Mouse (Mus musculus) MEL (cell line): ENCODE measurements around the gene Ghr. TPM values are rescaled to one million over a fixed set of nuclear protein-coding genes. Genes with fewer than 3 reads are reported as not detected.

Source experiments
- DNase-seq: peaks from one replicate; pipeline ENCODE4 v3.0.0; 2011; ENCODE audit warnings: low read depth, low spot score
- H3K27ac ChIP-seq: 2 replicates; pipeline ENCODE4 v1.5.1; 2012; ENCODE audit warnings: low read depth, mild to moderate bottlenecking, control low read depth, low read length, moderate library complexity; ENCODE audit not compliant: control insufficient read depth
- H3K27me3 ChIP-seq, 2 experiments: fragments of 150-350 bp in 1 of 2; sonication (generic) in 1 of 2; 2 replicates each; pipeline ENCODE4 v1.6.1; 2012; ENCODE audit warnings: low read length in 2 of 2, mild to moderate bottlenecking in 2 of 2, improper control_type of control experiment in 1 of 2, moderate library complexity in 1 of 2; ENCODE audit not compliant: insufficient read depth in 2 of 2, control insufficient read depth in 1 of 2
- H3K36me3 ChIP-seq, 2 experiments: 2 replicates each; pipeline ENCODE4 v1.6.1; 2012 to 2014; ENCODE audit warnings: low read length in 2 of 2, improper control_type of control experiment in 1 of 2, inconsistent platforms in 1 of 2, mild to moderate bottlenecking in 1 of 2; ENCODE audit not compliant: insufficient read depth in 2 of 2, control insufficient read depth in 1 of 2
- H3K4me1 ChIP-seq, 2 experiments: fragments of 150-350 bp in 1 of 2; sonication (generic) in 1 of 2; 2 replicates each; pipeline ENCODE4 v1.6.1; 2012; ENCODE audit warnings: low read length in 2 of 2, improper control_type of control experiment in 1 of 2, mild to moderate bottlenecking in 1 of 2; ENCODE audit not compliant: insufficient read depth in 2 of 2, control insufficient read depth in 1 of 2
- H3K4me3 ChIP-seq, 2 experiments: fragments of 150-350 bp in 1 of 2; sonication (generic) in 1 of 2; 2 replicates each; pipeline ENCODE4 v1.5.1; 2012; ENCODE audit warnings: low read depth in 2 of 2, low read length in 2 of 2, mild to moderate bottlenecking in 2 of 2, moderate library complexity in 2 of 2, control low read depth in 1 of 2, improper control_type of control experiment in 1 of 2; ENCODE audit not compliant: control insufficient read depth in 1 of 2, insufficient read depth in 1 of 2
- H3K79me2 ChIP-seq: 2 replicates; pipeline ENCODE4 v1.6.1; 2012; ENCODE audit warnings: mild to moderate bottlenecking, low read length, moderate library complexity; ENCODE audit not compliant: control insufficient read depth, poor library complexity, insufficient read depth
- H3K9ac ChIP-seq: 2 replicates; pipeline ENCODE4 v1.6.1; 2012; ENCODE audit warnings: low read depth, mild to moderate bottlenecking, control low read depth, low read length, moderate library complexity; ENCODE audit not compliant: control insufficient read depth, poor library complexity, severe bottlenecking
- H3K9me3 ChIP-seq: fragments of 150-350 bp; sonication (generic); replicated peaks from 2 replicates; pipeline ENCODE4 v1.6.1; 2012; ENCODE audit warnings: mild to moderate bottlenecking, low read length, improper control_type of control experiment, moderate library complexity; ENCODE audit not compliant: insufficient read depth
- CTCF ChIP-seq, 3 experiments: IDR thresholded peaks in 2 of 3; conservative IDR thresholded peaks in 1 of 3; 2 replicates each; pipeline ENCODE4 v1.5.1; 2011 to 2012; ENCODE audit warnings: low read length in 3 of 3, low read depth in 2 of 3, mild to moderate bottlenecking in 2 of 3, improper control_type of control experiment in 1 of 3, inconsistent platforms in 1 of 3, mixed read lengths in 1 of 3, moderate library complexity in 1 of 3; ENCODE audit not compliant: control insufficient read depth in 1 of 3, insufficient read depth in 1 of 3, poor library complexity in 1 of 3, severe bottlenecking in 1 of 3
- E2F4 ChIP-seq: IDR thresholded peaks from 2 replicates; pipeline ENCODE4 v1.6.1; 2011; ENCODE audit warnings: low read depth, low read length, improper control_type of control experiment, borderline replicate concordance
- ETS1 ChIP-seq: IDR thresholded peaks from 2 replicates; pipeline ENCODE4 v1.6.1; 2012; ENCODE audit warnings: low read depth, mild to moderate bottlenecking, inconsistent platforms, low read length, improper control_type of control experiment, moderate library complexity
- HCFC1 ChIP-seq: IDR thresholded peaks from 2 replicates; pipeline ENCODE4 v1.6.1; 2012; ENCODE audit warnings: low read depth, mild to moderate bottlenecking, inconsistent platforms, low read length, improper control_type of control experiment, moderate library complexity
- JUND ChIP-seq: IDR thresholded peaks from 2 replicates; pipeline ENCODE4 v1.6.1; 2011; ENCODE audit warnings: low read depth, mild to moderate bottlenecking, improper control_type of control experiment, low read length
- MXI1 ChIP-seq: IDR thresholded peaks from 2 replicates; pipeline ENCODE4 v1.6.1; 2011; ENCODE audit warnings: mild to moderate bottlenecking, low read depth, low read length, improper control_type of control experiment
- MYB ChIP-seq: IDR thresholded peaks from 2 replicates; pipeline ENCODE4 v1.6.1; 2011; ENCODE audit warnings: mild to moderate bottlenecking, low read depth, low read length, improper control_type of control experiment
- MYC ChIP-seq: IDR thresholded peaks from 2 replicates; pipeline ENCODE4 v1.6.1; 2011; ENCODE audit warnings: low read depth, mild to moderate bottlenecking, low read length, improper control_type of control experiment, moderate library complexity
- NELFE ChIP-seq: IDR thresholded peaks from 2 replicates; pipeline ENCODE4 v1.6.1; 2011; ENCODE audit warnings: low read depth, low read length, improper control_type of control experiment
- NRF1 ChIP-seq: IDR thresholded peaks from 2 replicates; pipeline ENCODE4 v1.6.1; 2014; ENCODE audit warnings: low read depth, mild to moderate bottlenecking, inconsistent platforms, low read length, improper control_type of control experiment, moderate library complexity; ENCODE audit not compliant: poor library complexity, insufficient read depth, severe bottlenecking
- POLR2A ChIP-seq, 2 experiments: IDR thresholded peaks; 2 replicates each; pipeline ENCODE4 v1.6.1; 2011 to 2012; ENCODE audit warnings: low read length in 2 of 2, mild to moderate bottlenecking in 2 of 2, control low read depth in 1 of 2, improper control_type of control experiment in 1 of 2, low read depth in 1 of 2, moderate library complexity in 1 of 2; ENCODE audit not compliant: control insufficient read depth in 1 of 2, insufficient read depth in 1 of 2, poor library complexity in 1 of 2
- SIN3A ChIP-seq: IDR thresholded peaks from 2 replicates; pipeline ENCODE4 v1.6.1; 2012; ENCODE audit warnings: low read length, improper control_type of control experiment, inconsistent platforms
- TAL1 ChIP-seq: IDR thresholded peaks from 2 replicates; pipeline ENCODE4 v1.6.1; 2012; ENCODE audit warnings: mild to moderate bottlenecking, inconsistent platforms, low read length, moderate library complexity, mixed read lengths
- UBTF ChIP-seq: IDR thresholded peaks from 2 replicates; pipeline ENCODE4 v1.6.1; 2012; ENCODE audit warnings: low read depth, mild to moderate bottlenecking, inconsistent platforms, low read length, improper control_type of control experiment, moderate library complexity, borderline replicate concordance; ENCODE audit not compliant: insufficient read depth
- ZMIZ1 ChIP-seq: IDR thresholded peaks from 2 replicates; pipeline ENCODE4 v1.6.1; 2012; ENCODE audit warnings: low read depth, mild to moderate bottlenecking, inconsistent platforms, low read length, improper control_type of control experiment, moderate library complexity
- ZNF384 ChIP-seq: IDR thresholded peaks from 2 replicates; pipeline ENCODE4 v1.6.1; 2012; ENCODE audit warnings: low read depth, mild to moderate bottlenecking, inconsistent platforms, low read length, improper control_type of control experiment
- polyA plus RNA-seq, 2 experiments: library from polyadenylated mRNA; stranded (reverse) in 1 of 2; unstranded in 1 of 2; fragments of >175 nt in 1 of 2; fragments of >200 nt in 1 of 2; gene quantifications; 2 replicates each; pipeline versions ENCODE4 v1.2.1 to v1.2.4; 2012; ENCODE audit warnings: low replicate concordance in 2 of 2, low read depth in 1 of 2; ENCODE audit not compliant: insufficient read length in 2 of 2, insufficient read depth in 1 of 2, missing spikeins in 1 of 2
- total RNA-seq: library from RNA; depleted of rRNA; stranded (reverse); fragments of 300-350 nt; gene quantifications from 2 replicates; pipeline ENCODE4 v1.2.3, GENCODE M21; 2012

Ghr gene
- total and polyA plus RNA-seq, 3 experiments = 0.07 TPM; not detected in 2

- H3K27me3 ChIP-seq = no peaks in the 10 kb centered on the region
- H3K27ac ChIP-seq = no peak overlapping the region
- no peak overlapping the region for H3K9ac ChIP-seq
- H3K4me1 ChIP-seq = no peaks in the 10 kb centered on the region
- H3K4me3 ChIP-seq = no peak overlapping the region
- no peaks in the 10 kb centered on the region for H3K9me3 ChIP-seq
- TF ChIP-seq ZNF384 = no peak
- TF ChIP-seq NELFE = no peak
- TF ChIP-seq MXI1 = no peak
- TF ChIP-seq NRF1 = no peak
- no peak for TF ChIP-seq ZMIZ1
- TF ChIP-seq MYC = no peak
- TF ChIP-seq MYB = no peak
- TF ChIP-seq, all 39 proteins: peak for 0
- no peaks in the 10 kb centered on the region for H3K36me3 ChIP-seq
- no peaks in the 10 kb centered on the region for H3K79me2 ChIP-seq
- DNase-seq = no peak
These were observed 185.8 kb downstream of the Ghr start for GRCm38 (mm10) chr15:3397369-3398100.

GRCm38 (mm10) chr15:3396149-3396548 is 187.1 kb downstream of the Ghr start:
- Histone ChIP-seq H3K79me2 (no peaks in the 10 kb centered on the region), H3K27me3 (no peaks in the 10 kb centered on the region), H3K27ac (no peak overlapping the region), H3K4me1 (no peaks in the 10 kb centered on the region), H3K9me3 (no peaks in the 10 kb centered on the region), H3K4me3 (no peak overlapping the region), H3K9ac (no peak overlapping the region), H3K36me3 (no peaks in the 10 kb centered on the region)
- no peak for DNase-seq
- TF ChIP-seq MYC (no peak), HCFC1 (no peak), E2F4 (no peak), TAL1 (no peak), NELFE (no peak), ETS1 (no peak), JUND (no peak), SIN3A (no peak), ZMIZ1 (no peak), UBTF (no peak), CTCF (IDR thresholded peaks at IDR 0.05 in 2 of 3, conservative IDR thresholded peaks at IDR 0.05 in 1 of 3; ENCODE audit: control insufficient read depth in 1 of 3, insufficient read depth in 1 of 3, low read depth in 2 of 3, low read length in 3 of 3, poor library complexity in 1 of 3, severe bottlenecking in 1 of 3) (no peak), POLR2A (IDR thresholded peaks at IDR 0.05; ENCODE audit: control insufficient read depth in 1 of 2, insufficient read depth in 1 of 2, low read depth in 1 of 2, low read length in 2 of 2, poor library complexity in 1 of 2) (no peak)
